In genomic region chr13:103220479-103221064, GRCm38 (mm10) we compare ENCODE assay signal across 17 mouse cellular contexts.
DNase-seq lines count a peak whose midpoint lies in the region; ATAC-seq and TF ChIP-seq lines count a peak whose summit lies in the region.
"Had no signal": no experiment of that assay in that cellular context is flagged by ENCODE, and none has a peak within 500 bp of the region (broad histone marks: within the 10 kb centered on the region; RNA-seq: fewer than 3 reads in every experiment).

No protein-coding gene starts in this region.

- TF ChIP-seq CTCF in heart, adult 2 months (IDR thresholded peaks at IDR 0.05), result no peak
- no peak for TF ChIP-seq CTCF in liver, postnatal 0 days (IDR thresholded peaks at IDR 0.05; ENCODE audit: low read depth)
- TF ChIP-seq CTCF in brain, embryonic 14.5 days (IDR thresholded peaks at IDR 0.05; ENCODE audit: borderline replicate concordance, extremely low read depth, insufficient read depth, insufficient read length), result no peak

- no peaks in the 10 kb centered on the region for H3K27me3 ChIP-seq in heart, adult 2 months (ENCODE audit: control insufficient read depth, insufficient read depth, low read length)
- H3K27me3 ChIP-seq in liver, embryonic 11.5 days (replicated peaks; ENCODE audit: control insufficient read depth, insufficient read depth, low read length), result no peaks in the 10 kb centered on the region
- H3K27me3 ChIP-seq in liver, postnatal 0 days (ENCODE audit: insufficient read depth, low read length), result no peaks in the 10 kb centered on the region
- no peaks in the 10 kb centered on the region for H3K27me3 ChIP-seq in embryonic facial prominence, embryonic 10.5 days (replicated peaks; ENCODE audit: low read depth, poor library complexity, severe bottlenecking)
- H3K27me3 ChIP-seq: embryonic facial prominence, embryonic 13.5 days; hindbrain, embryonic 13.5 days; intestine, embryonic 15.5 days; liver, embryonic 15.5 days had no signal

- H3K27ac ChIP-seq in heart, adult 2 months, result peak overlapping the region; percentile 41
- no peak overlapping the region for H3K27ac ChIP-seq in liver, embryonic 11.5 days (ENCODE audit: low read depth, low read length)
- H3K27ac ChIP-seq in liver, postnatal 0 days (ENCODE audit: low read depth), result no peak overlapping the region
- H3K27ac ChIP-seq in embryonic facial prominence, embryonic 10.5 days (replicated peaks), result peak overlapping the region; percentile 11; the same call in 1 of the 2 replicates
- H3K27ac ChIP-seq: embryonic facial prominence, embryonic 13.5 days; hindbrain, embryonic 13.5 days; intestine, embryonic 15.5 days; liver, embryonic 15.5 days; stomach, postnatal 0 days had no signal

- intact Hi-C loops in heart, adult 2 months (cut with DNase I), result no loop called here

- H3K79me2 ChIP-seq in heart, adult 2 months (replicated peaks; ENCODE audit: control insufficient read depth, insufficient read depth, low read length), result no peaks in the 10 kb centered on the region

- DNase-seq in heart, adult 2 months, result no peak
- DNase-seq in heart, postnatal 4 days, result no peak
- no peak for DNase-seq in liver, embryonic 11.5 days (ENCODE audit: low spot score)
- no peak for DNase-seq in liver, postnatal 0 days
- peak; percentile 13 for DNase-seq in brain, embryonic 14.5 days (ENCODE audit: low read depth)
- no peak for DNase-seq in embryonic facial prominence, embryonic 10.5 days (ENCODE audit: low spot score)
- no peak for DNase-seq in right cerebral cortex, adult 2 months (ENCODE audit: low spot score in 2 of 2)
- no peak for DNase-seq in adrenal gland, adult 18-20 months (ENCODE audit: low spot score in 2 of 2)
- DNase-seq: cerebellum, adult 11-12 months; cerebellum, postnatal 25 days; kidney, postnatal 4 days; thymus, postnatal 36 days had no signal

- TF ChIP-seq EP300 in heart, adult 2 months (IDR thresholded peaks at IDR 0.05; ENCODE audit: insufficient read depth, low read depth, low read length), result no peak
- TF ChIP-seq EP300 in liver, postnatal 0 days (IDR thresholded peaks at IDR 0.05; ENCODE audit: low read depth), result no peak

- H3K9me3 ChIP-seq in liver, embryonic 11.5 days (ENCODE audit: control insufficient read depth, low read length), result no peaks in the 10 kb centered on the region
- no peaks in the 10 kb centered on the region for H3K9me3 ChIP-seq in liver, postnatal 0 days (ENCODE audit: low read length)
- no peaks in the 10 kb centered on the region for H3K9me3 ChIP-seq in embryonic facial prominence, embryonic 10.5 days
- H3K9me3 ChIP-seq: embryonic facial prominence, embryonic 13.5 days; hindbrain, embryonic 13.5 days; intestine, embryonic 15.5 days; liver, embryonic 15.5 days had no signal

- H3K4me3 ChIP-seq in heart, adult 2 months, result no peak overlapping the region
- H3K4me3 ChIP-seq in liver, embryonic 11.5 days (ENCODE audit: low read depth, low read length), result no peak overlapping the region
- H3K4me3 ChIP-seq in liver, postnatal 0 days (ENCODE audit: low read depth, low read length), result no peak overlapping the region
- H3K4me3 ChIP-seq in embryonic facial prominence, embryonic 10.5 days, result no peak overlapping the region
- H3K4me3 ChIP-seq: embryonic facial prominence, embryonic 13.5 days; hindbrain, embryonic 13.5 days; intestine, embryonic 15.5 days; liver, embryonic 15.5 days had no signal

- WGBS in heart, adult 2 months, result 25% methylated on average over 11 of the region's 11 CpGs
- WGBS in liver, embryonic 11.5 days, result 15% methylated on average over 11 of the region's 11 CpGs
- WGBS in liver, postnatal 0 days (ENCODE audit: insufficient replicate concordance), result 20% methylated on average over 11 of the region's 11 CpGs
- 33% methylated on average over 11 of the region's 11 CpGs for WGBS in embryonic facial prominence, embryonic 10.5 days

- peak; percentile 58 for ATAC-seq in liver, embryonic 11.5 days (replicated peaks; ENCODE audit: low FRiP score)
- ATAC-seq in liver, postnatal 0 days, result no peak
- ATAC-seq: intestine, embryonic 15.5 days had no signal

- no peak for TF ChIP-seq POLR2A in heart, adult 2 months (IDR thresholded peaks at IDR 0.05; ENCODE audit: insufficient read depth, low read depth, low read length)
- no peak for TF ChIP-seq POLR2A in brain, embryonic 14.5 days (IDR thresholded peaks at IDR 0.05; ENCODE audit: borderline replicate concordance, extremely low read depth, insufficient read depth, insufficient read length, poor library complexity, severe bottlenecking)

- H3K9ac ChIP-seq in heart, adult 2 months (ENCODE audit: low read depth, low read length), result no peak overlapping the region
- no peak overlapping the region for H3K9ac ChIP-seq in liver, embryonic 11.5 days (ENCODE audit: low read depth, low read length)
- no peak overlapping the region for H3K9ac ChIP-seq in liver, postnatal 0 days (replicated peaks)
- H3K9ac ChIP-seq: embryonic facial prominence, embryonic 13.5 days; hindbrain, embryonic 13.5 days; intestine, embryonic 15.5 days; liver, embryonic 15.5 days had no signal

- H3K4me1 ChIP-seq in heart, adult 2 months (ENCODE audit: control insufficient read depth, insufficient read depth, low read length), result peaks cover 10% of the 10 kb centered on the region
- no peaks in the 10 kb centered on the region for H3K4me1 ChIP-seq in liver, embryonic 11.5 days (replicated peaks; ENCODE audit: control insufficient read depth, insufficient read depth, low read length)
- no peaks in the 10 kb centered on the region for H3K4me1 ChIP-seq in liver, postnatal 0 days (ENCODE audit: insufficient read depth)
- H3K4me1 ChIP-seq in embryonic facial prominence, embryonic 10.5 days, result peaks cover 14% of the 10 kb centered on the region
- H3K4me1 ChIP-seq: liver, embryonic 15.5 days had no signal

- H3K36me3 ChIP-seq in heart, adult 2 months (ENCODE audit: control insufficient read depth, insufficient read depth, low read length), result no peaks in the 10 kb centered on the region
- H3K36me3 ChIP-seq in liver, embryonic 11.5 days (ENCODE audit: control insufficient read depth, insufficient read depth, low read length), result no peaks in the 10 kb centered on the region
- no peaks in the 10 kb centered on the region for H3K36me3 ChIP-seq in liver, postnatal 0 days (replicated peaks; ENCODE audit: insufficient read depth, low read length)
- no peaks in the 10 kb centered on the region for H3K36me3 ChIP-seq in embryonic facial prominence, embryonic 10.5 days (replicated peaks)
- H3K36me3 ChIP-seq: embryonic facial prominence, embryonic 13.5 days; hindbrain, embryonic 13.5 days; intestine, embryonic 15.5 days; liver, embryonic 15.5 days had no signal

- no peak overlapping the region for H3K4me2 ChIP-seq in liver, embryonic 11.5 days
- H3K4me2 ChIP-seq in liver, postnatal 0 days (ENCODE audit: low read depth, low read length), result no peak overlapping the region
- H3K4me2 ChIP-seq: embryonic facial prominence, embryonic 13.5 days; hindbrain, embryonic 13.5 days; intestine, embryonic 15.5 days; liver, embryonic 15.5 days had no signal

Comparison
In these comparisons a context has a peak if more than half of its experiments do, and no peak if none do; other contexts are left out.
1. H3K27ac ChIP-seq: peak in heart, adult 2 months (single experiment) and embryonic facial prominence, embryonic 10.5 days (single experiment); none in liver, embryonic 11.5 days (single experiment) and liver, postnatal 0 days (single experiment).